Mouse (Mus musculus): Measurements from ENCODE around the gene Usp40.

DNA sequence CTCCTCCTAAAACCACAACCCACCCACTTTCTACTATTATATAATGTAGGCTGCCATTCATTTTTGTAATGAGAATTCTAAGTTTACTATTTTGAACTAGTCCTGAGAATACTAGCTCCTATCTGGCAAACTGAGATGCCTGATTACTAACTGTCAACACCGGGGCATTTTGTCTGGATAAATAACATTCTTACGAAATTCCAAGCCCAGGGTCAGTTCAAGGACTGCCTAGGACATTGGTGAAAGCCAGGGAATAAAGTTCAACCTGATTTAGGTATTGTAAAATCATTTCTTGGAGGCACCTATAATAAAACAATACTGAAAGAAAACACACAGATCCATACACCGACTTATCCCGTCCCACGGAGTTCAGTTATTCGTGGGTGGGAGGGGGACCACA, 7.0 kb upstream of the Usp40 start:
- TF ChIP-seq CTCF (IDR thresholded peaks at IDR 0.05; ENCODE audit: low read depth, low read length) (no peak), POLR2A (IDR thresholded peaks at IDR 0.05; ENCODE audit: borderline replicate concordance, low read depth, low read length) (no peak)

All from bone marrow macrophage, adult 2 months (primary cell).